Mouse (Mus musculus) ZHBTc4 (cell line): ENCODE results near the gene Gm6337.
A peak's percentile ranks its signal among the peaks of the same experiment; 100 is the strongest.
"Not testable (repeated sequence)": the region's sequence is repeated elsewhere in the genome, so short reads cannot be mapped to it uniquely, and the experiment has no call there.

Experiments used
- DNase-seq: peaks from one replicate; pipeline ENCODE4 v3.0.0-alpha.2; 2011; ENCODE audit warnings: low read depth, low spot score

Gene Gm6337

GRCm38 (mm10) chr14:6058167-6058566 lies at the start of gene Gm6337:
TSS of gene Gm6337 (minus strand) at chr14:6058267.
- DNase-seq: not testable (repeated sequence)

GRCm38 (mm10) chr14:6107500-6107899 lies 49.4 kb upstream of the Gm6337 start:
- peak; percentile 1 for DNase-seq

GRCm38 (mm10) chr14:6093842-6094241 lies 35.8 kb upstream of the Gm6337 start, which contains the start of gene Gm8206:
TSS of gene Gm8206 (minus strand) at chr14:6093942.
- DNase-seq: not testable (repeated sequence)
